Mouse (Mus musculus) regulatory T cell (primary cell): ENCODE data around the gene Mrpl4.
"Not testable (repeated sequence)": the region's sequence is repeated elsewhere in the genome, so short reads cannot be mapped to it uniquely, and the experiment has no call there.

Source experiments
- in situ Hi-C: fragments of 300-600 bp; cut with MboI, MseI; formaldehyde crosslinking; loops from one replicate; pipeline ENCODE4 v1.15.1; 2025; ENCODE audit warnings: high pct_unique_total_duplicates

Gene Mrpl4

DNA sequence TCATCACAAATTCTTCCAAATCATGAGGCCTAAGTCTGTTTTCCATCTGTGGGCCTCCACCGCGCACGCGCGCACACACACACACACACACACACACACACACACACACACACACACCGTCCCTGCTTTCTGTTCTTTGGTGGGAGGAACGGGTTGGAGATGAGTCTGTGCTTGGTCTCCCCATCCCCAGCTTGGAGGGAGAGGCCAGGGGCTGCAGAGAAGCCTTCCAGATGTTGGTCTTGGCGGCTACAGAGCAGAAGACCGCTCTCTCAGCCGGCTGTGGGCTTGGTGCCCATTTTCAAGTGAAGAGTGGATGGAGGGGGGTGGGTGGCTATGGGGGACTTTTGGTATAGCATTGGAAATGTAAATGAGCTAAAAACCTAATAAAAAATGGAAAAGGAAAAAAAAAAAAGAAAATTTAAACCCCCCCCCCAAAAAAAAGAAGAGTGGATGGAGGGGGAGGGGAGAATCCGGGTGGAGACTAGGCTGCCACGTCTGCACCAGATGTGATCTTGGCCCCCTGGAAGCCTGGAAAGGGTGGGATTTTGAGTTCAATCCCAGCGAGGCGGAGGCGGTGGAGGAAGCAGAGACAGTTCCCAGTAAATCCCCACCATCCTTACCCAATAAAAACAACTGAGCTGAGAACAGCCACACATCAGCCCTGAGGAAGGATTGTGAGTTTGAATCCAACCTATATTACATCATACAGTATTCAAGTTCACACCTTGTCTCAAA, 15.4 kb upstream of the Mrpl4 start:
- in situ Hi-C loops, result no loop called here

DNA sequence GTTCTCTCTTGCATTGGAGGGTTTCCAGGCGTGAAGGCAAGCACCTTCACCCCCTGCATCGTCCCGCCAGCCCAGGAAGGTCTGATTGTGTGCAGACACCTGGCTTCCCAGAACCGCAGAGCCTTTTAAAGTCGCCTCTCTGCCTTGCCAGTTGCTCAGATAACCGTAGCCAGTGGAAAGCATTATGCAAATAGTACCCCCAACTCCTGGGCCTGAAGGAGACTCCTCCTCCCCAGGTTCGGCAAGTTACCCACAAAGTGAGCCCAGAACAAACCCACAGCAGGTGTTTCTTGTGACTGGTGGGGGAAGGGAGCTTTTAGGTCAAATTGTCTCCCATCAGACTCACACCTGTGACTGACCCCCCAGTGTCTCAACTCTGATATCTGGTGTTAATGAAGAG, 14.6 kb upstream of the Mrpl4 start:
- in situ Hi-C loops, result no loop called here

DNA sequence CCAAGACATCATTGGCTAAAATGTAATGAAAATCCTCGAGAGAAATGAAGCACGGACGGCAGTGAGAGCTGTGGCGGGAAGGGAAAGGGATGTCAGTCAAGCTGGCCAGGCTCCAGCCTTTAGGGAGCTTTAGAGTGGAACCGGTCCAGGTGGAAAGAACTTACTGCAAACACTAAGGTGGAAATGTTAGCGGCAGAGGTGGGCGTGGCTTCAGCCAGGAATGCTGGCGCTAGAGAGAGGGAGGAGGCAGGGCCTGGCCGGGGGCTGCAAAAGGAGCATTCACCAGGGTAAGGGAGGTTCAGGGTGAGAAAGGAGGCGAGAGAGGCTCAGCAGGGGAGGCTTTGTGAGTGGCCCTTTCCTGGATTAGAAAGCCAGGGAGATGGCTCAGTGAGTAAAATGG, 11.7 kb upstream of the Mrpl4 start:
- in situ Hi-C loops, result no loop called here

DNA sequence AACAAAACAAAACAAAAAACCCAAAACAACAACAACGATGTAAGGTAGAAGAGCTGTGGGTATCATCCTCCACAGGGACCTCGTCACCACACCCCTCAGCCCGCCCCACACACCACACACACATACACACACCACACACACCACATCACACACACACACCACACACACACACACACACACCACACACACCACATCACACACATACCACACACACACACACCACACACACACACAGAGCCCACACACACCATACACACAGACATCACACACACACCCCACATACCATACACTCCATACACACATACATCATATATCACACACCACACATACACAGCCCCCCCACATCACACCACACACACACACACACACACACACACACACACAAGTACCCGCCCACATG, 11.0 kb upstream of the Mrpl4 start:
- in situ Hi-C loops, result no loop called here

DNA sequence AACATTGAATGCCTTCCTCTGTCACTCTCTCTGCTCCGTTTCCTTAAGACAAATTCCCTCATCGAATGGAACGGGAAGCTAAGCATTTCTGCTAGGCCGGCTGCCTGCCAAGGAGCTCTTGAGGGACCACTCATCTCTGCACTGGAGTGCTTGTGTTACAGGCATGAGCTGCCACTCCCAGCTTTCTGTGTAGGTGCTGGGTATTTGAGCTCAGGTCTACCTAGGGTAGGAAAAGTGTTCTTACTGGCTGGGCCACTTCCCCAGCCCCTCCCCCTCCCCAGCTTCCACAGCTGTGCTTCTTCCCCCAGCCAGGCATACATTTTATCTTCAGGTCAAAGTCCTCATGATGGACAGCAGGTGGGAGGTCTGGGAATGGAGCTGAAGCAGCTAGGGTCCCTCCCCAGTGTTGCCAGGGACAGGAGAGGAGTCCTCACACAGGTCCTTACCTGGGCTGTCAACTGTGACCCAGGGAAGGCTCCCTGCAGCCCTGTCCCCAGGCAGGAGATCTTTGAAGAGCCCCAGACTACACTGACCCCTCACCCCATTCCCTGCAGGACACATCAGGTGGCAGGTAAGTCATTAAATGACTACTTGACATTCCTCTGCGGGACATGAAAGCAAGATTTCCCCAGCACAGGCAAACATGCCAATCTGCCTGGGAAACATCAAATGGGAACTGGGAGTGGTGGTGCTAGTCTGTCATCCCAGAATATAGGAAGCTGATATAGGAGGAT, 9.2 kb upstream of the Mrpl4 start:
- in situ Hi-C loops, result no loop called here

DNA sequence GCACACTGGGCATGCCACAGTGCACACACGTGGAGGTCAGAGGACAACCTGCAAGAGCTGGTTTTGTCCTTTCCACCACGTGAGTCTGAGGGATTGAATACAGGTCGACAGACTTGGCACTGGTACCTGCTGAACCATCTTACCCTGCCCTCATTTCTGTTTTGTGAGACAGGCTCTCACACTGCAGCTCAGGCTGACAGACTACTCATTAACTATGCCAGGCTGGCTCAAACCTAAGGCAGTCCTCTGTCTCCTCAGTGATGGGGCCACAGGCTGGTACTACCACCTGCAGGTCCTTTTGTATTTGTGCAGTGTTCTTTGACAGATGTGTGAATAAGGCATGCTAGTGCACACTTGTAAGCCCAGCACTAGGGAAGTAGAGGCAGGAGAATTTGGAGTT, 7.5 kb upstream of the Mrpl4 start:
- in situ Hi-C loops, result no loop called here

DNA sequence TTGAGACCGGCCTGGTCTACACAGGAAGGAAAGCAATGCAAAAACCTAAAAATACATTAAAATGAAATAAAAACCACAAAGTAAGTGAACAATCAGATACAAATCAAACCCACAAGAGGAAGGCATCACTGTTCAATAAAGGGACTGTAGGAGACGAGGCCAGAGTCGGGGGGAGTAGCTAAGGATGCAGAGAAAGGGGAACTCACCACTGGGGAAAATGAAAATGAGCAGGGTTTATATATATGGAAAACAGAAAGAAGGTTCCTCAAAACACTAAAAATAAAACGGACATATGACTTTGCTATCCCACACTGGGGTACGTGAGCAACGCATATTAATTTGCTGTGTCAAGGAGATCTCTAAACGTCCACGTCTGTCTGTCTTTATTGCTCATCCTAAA, 5.5 kb upstream of the Mrpl4 start:
- in situ Hi-C loops, result no loop called here

DNA sequence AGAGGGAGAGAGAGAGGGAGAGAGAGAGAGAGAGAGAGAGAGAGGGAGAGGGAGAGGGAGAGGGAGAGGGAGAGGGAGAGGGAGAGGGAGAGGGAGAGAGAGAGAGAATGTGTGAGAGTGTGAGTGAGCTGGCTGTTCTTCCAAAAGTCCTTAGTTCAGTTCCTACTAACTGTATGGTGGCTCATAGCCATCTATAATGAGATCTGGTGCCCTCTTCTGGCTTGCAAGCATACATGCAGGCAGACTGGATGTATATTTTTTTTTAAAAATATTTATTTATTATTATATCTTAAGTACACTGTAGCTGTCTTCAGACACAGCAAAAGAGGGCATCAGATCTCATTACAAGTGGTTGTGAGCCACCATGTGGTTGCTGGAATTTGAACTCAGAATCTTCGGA, 4.2 kb upstream of the Mrpl4 start:
- in situ Hi-C loops, result not testable (repeated sequence)

DNA sequence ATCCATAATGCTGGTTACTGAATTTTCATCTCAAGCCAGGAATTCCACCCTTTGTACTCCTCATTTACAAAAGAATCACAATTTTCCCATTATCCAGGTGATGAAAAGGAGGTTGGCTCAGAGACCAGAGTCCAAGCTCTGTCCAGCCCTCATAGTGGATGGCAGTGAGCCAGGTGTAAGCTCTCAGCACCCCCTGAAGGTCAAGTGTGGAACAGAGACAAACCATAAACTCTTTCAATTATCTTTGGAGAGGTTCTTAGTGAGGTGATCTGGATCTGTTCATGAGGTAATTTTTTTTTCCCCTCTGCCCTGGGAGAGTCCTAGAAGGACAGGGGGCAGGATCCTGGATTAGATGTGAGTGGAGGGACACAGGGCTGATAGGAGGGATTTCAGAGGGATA, 1.7 kb upstream of the Mrpl4 start:
- in situ Hi-C loops, result loop anchor here (25.0 kb wide), 1 partner anchor 89 kb away; no protein-coding TSS in a partner anchor

DNA sequence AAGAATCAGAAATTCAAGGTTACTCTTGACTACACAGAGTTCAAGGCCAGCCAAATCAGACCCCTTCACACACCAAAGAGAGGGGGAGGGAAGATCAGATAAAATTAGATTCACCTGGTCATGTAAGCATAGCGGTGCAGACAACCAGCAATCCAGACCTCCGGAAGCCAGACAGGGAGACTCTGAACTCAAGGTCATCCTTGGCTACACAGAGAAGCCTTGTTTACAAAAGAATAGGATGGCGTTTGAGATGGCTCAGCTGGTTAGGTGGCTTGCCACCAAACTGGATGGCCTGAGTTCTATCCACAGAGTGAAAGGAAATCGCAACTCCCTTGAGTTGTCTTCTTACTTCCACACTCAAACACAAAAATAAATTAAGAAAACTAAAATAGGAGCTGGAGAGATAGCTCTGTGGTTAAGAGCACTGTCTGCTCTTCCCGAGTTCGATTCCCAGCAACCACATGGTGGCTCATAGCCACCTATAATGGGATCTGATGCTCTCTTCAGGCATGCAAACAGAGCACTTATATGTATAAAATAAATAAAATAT, 812 bp upstream of the Mrpl4 start:
- in situ Hi-C loops, result loop anchor here (25.0 kb wide), 1 partner anchor 89 kb away; no protein-coding TSS in a partner anchor

DNA sequence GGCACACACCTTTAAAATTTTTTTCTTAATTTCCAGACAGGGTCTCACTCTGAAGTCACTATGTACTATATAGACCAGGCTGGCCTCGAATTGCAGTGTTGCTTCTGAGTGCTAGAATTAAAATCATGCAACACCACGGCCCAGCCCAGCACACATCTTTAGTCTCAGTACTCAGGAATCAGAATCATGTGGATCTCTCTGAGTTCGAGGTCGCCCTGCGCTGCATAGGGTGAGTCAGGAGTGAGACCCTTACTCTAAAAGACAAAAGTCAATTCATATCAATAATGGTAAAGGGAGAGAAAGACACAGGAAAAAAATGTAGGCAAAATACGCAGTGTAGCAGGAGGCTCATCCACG, 290 bp upstream of the Mrpl4 start:
- in situ Hi-C loops, result loop anchor here (25.0 kb wide), 1 partner anchor 90 kb away; no protein-coding TSS in a partner anchor

DNA sequence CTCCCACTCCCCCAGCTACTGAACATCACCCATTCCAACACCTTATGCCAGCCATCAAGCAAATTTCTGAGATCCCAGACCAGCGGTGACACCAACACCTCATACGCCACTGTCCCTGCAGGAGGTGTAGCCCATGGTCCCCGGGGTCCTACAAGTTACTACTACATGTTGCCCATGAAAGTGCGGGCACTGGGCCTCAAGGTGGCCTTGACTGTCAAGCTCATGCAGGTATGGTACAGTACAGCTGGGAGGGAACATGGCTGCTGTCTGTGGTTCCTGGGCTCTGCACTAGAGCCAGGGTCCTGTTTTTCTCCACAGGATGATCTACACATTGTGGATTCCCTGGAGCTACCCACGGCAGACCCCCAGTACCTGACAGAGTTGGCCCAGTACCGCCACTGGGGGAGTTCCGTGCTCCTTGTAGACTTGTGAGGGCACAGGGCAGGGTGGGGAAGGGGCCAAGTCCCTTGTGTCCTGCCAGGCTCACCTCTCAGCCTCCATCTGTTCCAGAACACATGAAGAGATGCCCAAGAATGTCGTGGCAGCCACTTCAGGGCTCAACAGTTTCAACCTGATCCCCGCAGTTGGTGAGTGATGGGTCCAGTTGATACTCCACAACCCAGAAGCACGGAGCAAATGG, 4.9 kb downstream of the Mrpl4 start:
- in situ Hi-C loops, result loop anchor here (25.0 kb wide), 1 partner anchor 95 kb away; no protein-coding TSS in a partner anchor

DNA sequence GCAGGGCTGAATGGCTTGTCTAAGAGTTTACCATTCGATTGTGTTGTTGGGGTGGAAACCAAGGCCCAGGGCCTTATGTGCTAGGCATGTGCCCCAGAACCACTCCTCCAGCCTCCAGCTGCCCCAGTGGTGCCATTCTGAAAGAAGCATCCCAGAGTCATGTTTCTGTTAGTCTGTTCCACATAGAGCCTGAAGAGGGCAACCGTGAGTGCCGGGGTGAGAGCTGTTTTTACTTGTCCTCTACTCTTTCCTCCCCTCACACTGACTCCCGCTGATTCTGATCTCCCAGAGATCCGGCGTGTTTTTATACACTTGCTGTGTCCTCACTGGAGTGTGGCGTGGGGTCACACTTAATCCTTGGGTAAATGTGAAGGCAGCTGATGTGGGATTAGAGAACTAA, 5.5 kb downstream of the Mrpl4 start:
- in situ Hi-C loops, result loop anchor here (25.0 kb wide), 1 partner anchor 96 kb away; no protein-coding TSS in a partner anchor

DNA sequence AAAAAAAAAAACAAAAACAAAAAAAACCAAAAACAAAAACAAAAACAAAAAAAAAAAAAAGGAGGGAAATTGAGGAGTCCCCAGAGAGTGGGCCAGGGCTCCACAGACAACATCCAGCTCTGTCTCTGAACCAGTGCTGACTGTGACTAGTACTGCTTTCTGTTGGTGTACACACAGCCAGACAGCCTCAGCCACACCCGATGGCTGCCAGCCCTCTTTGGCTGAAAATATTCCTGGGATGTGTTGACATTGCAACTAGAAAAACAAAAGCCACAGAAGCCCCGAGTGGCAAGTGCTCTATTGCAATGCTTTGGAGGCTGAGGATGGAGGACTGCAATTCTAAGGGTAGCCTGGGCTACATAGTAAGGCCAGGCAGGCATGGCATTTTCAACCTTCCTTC, 7.8 kb downstream of the Mrpl4 start:
- in situ Hi-C loops, result loop anchor here (25.0 kb wide), 1 partner anchor 98 kb away; no protein-coding TSS in a partner anchor

DNA sequence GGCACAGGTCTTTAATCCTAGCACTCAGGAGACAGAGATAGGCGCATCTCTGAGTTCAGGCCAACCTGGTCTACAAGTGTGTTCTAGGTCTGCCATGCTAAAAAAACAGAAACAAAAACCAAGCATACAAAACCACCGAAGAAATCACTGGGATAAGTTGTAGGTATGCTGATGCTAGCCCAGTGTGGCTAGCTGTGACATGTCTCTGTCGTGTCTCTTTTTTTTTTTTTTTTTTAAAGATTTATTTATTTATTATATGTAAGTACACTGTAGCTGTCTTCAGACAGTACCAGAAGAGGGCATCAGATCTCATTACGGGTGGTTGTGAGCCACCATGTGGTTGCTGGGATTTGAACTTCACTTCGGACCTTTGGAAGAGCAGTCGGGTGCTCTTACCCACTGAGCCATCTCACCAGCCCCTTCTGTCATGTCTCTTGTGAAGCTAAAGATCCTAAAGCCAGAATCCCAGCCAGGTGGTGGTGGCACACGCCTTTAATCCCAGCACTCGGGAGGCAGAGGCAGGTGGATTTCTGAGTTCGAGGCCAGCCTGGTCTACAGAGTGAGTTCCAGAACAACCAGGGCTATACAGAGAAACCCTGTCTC, 8.5 kb downstream of the Mrpl4 start:
- in situ Hi-C loops, result loop anchor here (25.0 kb wide), 1 partner anchor 99 kb away; no protein-coding TSS in a partner anchor

DNA sequence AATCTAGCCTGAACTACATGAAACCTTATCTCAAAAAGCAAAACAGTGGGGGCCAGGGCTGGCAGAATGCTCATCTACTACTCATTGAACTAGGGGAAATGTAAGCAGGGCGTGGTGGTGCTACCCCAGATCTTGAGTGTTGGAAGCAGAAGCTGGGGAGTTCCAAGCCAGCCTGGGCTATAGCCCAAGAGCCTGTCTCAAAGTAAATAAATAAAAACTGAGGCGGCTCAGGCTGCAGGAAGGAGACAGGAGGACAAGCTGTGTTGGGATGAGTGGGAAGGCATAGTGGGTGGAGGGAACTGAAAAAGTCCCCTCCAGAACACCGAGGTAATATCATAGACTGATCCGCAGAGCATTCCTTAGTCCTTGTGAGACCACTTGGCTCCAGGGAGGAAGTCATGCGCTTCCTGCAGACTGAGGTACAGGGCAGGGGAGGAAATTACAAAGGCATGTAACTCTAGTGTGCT, 9.3 kb downstream of the Mrpl4 start:
- in situ Hi-C loops, result loop anchor here (25.0 kb wide), 1 partner anchor 100 kb away; no protein-coding TSS in a partner anchor

DNA sequence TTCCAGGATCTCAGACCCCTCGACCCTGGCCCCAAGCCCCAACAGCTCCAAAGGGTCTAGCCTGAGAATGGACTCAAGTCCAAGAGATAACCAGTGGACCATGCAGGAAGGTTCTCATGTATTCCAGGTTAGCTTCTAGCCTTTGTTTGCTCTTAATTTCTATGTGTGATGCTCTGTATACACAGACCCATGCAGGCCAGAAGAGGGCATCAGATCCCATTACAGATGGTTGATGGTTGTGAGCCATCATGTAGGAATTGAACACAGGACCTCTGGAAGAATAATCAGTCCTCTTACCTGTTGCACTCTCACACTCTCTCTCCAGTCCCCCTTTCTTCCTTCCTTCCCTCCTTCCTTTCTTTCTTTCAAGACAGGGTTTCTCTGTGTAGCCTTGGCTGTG, 9.8 kb downstream of the Mrpl4 start:
- in situ Hi-C loops, result loop anchor here (25.0 kb wide), 1 partner anchor 100 kb away; no protein-coding TSS in a partner anchor

DNA sequence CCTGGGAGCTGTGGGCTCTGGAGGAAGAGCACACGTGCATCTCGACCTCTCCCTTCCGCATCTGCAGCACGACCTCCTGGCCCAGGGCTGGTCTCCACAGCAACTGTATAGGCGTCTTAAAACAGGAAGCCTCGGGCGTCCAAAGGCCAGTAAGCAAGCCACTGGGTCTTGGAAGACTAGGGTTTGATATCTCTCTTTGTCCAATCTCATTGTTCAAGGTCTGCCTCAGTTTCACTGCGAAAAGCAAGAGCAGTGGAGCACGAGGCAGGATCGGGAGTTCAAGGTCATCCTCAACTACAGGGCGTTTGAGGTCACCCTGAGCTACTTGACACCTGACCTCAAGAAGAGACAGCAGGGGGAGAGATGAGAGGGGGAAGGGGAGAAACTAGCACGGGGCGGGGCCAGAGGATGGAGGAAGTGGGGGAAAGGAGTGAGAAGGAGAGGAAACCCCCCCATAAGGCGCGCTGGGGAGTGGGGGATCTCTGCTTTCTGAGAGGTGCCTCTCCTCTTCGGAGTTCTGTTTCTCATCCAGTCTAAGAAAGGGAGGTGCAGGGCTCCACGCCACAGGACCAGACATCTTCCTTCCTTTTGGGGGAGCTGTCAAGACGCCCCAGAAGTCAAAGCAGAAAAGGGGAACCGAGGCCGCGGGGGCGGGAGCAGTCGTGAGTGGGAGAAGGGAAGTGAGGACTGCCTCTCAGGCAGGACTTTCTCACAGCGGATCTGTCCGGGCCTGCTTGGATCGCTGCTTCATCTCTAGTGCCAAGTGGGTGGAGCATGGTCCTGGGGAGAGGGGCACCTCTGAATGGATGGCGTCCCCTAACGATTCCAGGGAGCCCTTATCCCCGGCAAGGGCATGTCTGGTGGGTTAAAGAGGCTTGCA, 12.4 kb downstream of the Mrpl4 start:
- in situ Hi-C loops, result loop anchor here (25.0 kb wide), 1 partner anchor 103 kb away; no protein-coding TSS in a partner anchor

DNA sequence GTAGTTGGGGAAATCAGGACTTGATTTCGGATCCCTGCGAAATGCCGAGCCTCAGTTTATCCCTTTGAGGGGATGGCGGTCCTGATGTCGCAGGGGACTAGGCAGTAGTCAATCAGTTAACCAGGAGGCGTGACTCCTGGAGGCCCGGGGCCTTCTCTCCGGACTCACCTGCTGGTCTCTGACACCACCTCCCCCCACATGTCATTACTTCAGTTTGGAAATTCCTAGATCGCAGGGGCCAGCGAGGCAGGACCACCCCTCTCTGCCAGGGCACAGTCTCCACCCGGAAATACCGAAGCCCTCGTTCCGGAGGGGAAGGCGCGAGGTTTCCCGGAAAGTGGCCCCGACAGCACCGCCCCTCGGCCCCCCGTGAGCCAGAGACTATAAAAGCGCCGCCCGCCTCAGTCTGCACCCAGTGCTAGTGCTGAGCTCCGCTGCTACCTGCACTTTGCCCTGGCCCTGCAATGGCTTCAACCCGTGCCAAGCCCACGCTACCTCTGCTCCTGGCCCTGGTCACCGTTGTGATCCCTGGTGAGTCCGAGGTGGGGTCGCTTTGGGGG, 13.1 kb downstream of the Mrpl4 start, which contains the start of gene Icam1:
TSS of gene Icam1 (plus strand) at position 415 of the 560 bp plus-strand sequence.
- in situ Hi-C loops, result loop anchor here (25.0 kb wide), 1 partner anchor 103 kb away; no protein-coding TSS in a partner anchor
